Mouse (Mus musculus): ENCODE results near the gene Rbfox1.

Gene Rbfox1

DNA sequence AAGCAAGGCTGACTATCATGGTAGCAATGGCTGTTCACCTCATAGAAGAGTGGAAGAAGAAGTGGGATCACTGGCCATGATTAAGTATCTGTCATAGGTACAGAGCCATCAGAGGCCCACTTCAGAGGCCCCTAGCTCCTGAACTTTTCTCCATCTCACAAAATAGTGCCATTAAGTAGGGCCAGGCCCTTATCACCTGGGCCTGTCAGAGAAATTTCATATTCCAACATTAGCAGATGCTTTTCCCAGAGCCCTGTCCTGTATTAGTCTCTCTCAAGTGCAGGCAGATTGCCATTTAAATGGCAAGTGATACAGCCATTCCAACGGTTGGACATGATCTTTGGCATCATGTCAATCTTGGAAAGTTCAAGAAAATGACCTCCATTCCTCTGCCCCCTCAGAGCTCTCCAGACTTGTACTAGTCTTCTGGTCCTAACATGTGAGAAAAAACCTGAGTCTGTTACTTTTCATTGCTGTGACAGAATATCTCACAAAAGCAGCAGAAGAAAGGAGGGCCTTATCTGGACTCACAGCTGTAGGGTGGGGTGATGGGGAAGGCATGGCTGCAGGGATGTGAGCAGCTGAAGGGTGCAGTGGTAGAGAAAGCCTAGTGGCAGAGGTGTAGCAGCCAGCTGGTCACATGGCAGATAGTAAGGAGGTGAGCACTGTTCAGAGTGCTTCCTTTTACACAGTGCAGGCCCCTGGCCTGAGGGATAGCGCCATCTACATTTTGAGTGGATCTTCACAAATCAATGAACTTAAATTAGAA is 210.6 kb downstream of the Rbfox1 start:
- DNase-seq (ENCODE audit: low spot score) = no peak

DNA sequence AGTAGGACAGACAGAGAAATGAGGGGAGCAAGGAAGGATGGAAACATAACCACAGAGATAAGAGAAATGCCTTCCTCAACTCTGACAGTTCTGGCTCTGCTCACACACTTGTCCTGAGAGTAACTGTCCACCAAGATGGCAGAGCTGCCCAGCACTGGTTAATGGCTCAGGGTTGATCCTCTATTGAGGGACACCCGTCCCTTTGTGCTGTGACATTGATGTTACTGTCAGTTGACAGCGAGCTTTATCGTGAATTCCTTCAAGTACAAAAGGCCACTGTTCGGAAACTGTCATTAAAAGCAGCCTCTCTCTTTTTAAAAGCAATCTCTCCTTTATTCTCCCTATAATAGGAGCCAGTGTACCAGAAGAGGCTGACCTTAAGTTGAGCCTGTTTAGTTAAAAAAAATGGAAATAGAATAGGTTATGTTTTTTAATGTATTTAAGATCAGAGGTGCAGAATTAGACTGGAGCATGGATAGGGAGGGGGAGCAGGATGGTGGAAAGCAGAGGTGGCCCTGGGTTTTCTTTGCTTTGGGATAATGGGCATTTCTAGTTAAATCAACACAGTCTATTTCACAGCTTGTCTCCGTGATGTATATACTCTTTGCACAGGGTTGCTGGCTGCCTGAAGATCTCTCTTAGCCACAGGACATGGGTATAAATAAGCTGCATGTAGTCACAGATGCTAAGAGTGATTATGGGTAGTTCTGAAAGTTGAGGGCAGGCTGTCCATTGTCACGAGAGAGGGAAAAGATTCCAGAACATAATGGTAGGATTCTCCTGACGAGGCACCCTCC is 212.3 kb downstream of the Rbfox1 start:
- DNase-seq (ENCODE audit: low spot score) = no peak

DNA sequence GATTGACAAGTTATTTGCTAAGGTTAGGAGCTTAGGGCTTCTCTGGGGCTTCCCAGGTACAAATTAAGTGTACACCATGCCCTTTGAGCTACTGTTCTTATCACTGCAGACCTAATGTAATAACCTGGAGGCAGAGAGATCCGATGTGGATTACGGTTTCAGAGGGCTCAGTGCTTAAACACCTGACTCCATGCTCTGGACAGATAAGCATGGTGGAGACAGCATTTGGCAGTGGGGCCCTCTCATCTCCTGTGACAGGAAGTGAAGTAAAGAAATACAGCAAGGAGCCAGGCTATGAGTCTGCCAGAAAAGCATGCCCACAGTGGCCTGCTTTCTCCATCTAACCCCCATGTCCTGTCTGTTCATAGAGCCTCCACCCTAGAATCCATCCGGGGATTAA is 213.0 kb downstream of the Rbfox1 start:
- no peak for DNase-seq (ENCODE audit: low spot score)

DNA sequence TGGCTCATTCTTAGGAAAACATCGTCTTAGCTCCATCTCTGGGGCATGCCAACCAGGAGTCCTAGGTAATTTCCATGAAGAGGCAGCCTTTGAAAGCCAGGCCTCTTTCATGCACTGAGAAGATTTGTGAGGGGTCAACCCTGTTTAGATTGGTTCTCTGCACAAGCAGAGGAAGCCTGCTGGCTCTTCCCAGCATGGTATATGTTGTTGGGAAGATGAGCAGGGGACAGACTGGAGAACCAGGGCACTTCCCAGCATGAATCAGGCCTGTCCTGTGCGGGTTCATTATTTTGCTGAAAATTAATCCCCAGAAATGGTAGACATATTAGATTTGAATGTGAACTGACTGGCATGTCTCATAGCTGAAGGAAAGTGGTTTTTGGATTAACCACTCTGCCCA is 214.4 kb downstream of the Rbfox1 start:
- no peak for DNase-seq (ENCODE audit: low spot score)

DNA sequence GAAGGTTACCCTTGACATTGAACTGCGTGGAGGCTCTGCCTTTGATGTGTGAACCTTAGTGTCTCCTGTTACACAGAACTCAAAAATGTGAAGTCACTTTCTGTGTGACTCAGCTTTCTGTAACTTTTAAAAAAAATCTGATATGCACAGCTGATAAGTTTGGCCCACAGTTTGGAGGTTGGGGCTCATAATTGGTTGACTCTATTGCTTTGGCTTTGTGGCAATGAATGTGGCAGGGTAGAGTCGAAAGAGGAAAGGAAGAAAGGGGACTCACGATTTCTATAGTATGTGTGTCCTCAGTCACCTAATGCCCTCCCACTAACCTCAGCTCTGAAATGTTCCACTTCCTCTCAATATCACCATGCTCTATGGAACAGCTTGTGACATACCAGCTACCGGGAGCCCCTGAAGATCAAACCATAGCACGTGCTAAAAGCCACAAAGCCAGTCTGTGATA is 215.3 kb downstream of the Rbfox1 start:
- no peak for DNase-seq (ENCODE audit: low spot score)

DNA sequence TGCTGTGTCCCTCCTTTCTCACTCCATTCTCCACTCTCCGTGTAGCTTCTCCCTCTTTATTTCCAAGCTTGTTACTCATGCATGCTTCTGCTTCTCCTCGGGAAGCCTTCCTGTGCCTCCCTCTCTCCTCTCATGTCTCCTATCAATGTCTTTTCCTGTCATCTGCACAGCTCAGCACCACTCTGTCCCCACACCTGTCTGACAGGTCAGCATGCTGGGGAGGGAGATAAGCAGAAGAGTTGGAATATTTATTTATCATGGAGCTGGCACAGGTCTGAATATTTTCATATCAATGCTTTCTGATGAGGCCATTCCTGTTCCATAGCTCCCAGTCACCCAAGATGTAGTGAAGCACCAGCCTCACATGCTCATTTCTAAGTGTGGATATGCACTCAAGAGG is 218.6 kb downstream of the Rbfox1 start:
- no peak for DNase-seq (ENCODE audit: low spot score)

DNA sequence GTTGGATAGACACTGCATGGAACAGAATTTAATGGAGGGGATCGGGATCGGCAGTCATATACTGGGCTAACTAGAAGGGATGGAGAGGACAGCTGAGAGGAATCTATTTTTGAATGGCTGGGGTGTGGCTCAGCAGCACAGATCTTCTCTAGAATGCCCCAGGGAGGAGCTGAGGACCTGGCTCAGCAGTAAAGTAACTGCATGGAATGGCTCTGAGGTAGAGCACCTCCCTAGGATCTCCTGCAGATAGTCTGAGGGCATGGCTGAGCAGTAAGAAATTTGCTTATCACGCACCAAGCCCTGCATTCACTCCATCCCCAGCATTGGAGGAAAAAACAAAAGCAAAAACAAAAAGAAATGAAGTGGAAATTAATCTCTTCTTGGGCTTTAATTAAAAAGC is 225.0 kb downstream of the Rbfox1 start:
- no peak for DNase-seq (ENCODE audit: low spot score)

DNA sequence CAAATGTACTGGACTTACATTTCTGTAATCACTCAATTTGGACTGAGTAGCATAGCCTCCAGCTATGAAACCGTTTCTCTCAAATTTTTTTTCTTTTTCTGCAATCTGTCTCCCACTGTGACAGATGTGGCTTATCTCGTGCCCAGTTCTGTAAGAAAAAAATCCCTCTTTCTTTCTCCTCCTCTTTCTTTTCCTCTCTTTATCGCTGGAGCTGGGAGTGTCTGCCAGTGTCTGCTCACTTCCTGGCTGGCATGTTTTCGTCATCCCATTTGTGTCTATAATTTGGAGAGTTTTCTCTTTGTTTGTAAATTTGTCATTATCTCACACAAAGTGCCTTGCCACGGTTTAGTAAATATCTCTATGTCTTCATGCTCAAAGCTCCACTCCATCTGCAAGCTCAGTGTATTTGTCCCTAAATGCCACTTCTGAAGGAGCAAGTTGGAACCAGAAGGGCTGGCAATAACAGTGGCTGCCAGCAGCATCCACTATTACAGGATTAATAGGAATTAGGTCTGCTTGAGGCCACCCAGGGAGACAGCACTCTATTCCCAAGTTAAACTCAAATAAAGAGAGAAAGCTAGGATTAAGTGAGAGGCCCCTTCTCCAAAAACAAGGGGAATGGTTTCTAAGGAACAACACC is 228.8 kb downstream of the Rbfox1 start:
- no peak for DNase-seq (ENCODE audit: low spot score)

DNA sequence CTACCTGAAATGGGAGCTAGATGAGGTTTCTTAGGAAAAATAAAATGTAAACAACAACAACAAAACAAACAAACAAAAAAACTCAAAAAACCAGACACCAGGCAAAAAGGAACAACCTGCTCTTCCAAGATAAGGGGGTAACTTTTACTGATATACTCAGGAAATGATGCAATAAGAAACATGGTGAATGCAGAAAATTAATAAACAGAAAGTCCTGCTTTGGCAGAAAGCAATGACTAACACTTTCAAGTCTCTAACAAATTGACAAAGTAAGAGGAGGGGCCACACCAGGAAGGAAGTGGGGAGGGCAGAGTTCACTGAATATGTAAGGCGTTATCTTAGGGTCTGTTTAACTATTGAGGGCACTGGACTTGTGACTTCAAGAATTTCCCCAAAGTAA is 234.3 kb downstream of the Rbfox1 start:
- DNase-seq (ENCODE audit: low spot score) = no peak

DNA sequence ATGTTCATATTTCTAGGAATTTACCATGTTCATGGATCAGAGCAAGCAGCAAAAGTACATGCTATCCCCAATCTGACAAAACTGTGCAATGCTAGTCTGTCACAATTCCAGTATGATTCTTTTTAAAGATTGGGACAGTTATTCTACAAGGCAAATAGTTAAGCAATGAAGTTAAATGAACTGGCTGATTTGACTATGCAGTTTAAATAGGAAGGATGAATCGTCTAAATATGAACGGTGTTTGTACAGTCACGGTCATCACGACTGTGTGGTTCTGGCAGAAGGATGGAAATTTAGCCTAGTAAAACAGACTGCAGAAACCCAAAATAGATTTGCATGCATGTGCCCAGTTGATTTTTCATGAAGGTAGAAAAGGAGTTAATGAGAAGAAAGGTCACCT is 236.1 kb downstream of the Rbfox1 start:
- no peak for DNase-seq (ENCODE audit: low spot score)

DNA sequence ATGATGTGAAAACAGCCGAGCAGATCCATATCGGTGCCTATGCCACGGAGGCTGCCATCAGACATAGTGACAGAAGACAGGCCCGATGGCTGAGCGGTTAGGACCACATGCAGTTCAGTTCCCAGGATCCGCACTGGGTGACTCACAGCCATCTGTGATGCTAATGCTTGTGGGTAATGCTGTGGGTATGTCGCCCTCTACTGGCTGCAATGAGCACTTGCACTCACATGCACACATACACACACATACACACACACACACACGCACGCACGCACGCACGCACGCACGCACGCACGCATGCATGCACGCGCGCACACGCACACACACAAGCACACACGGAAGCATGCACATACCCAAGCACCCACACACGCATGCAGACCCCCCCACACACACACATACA is 237.7 kb downstream of the Rbfox1 start:
- no peak for DNase-seq (ENCODE audit: low spot score)

DNA sequence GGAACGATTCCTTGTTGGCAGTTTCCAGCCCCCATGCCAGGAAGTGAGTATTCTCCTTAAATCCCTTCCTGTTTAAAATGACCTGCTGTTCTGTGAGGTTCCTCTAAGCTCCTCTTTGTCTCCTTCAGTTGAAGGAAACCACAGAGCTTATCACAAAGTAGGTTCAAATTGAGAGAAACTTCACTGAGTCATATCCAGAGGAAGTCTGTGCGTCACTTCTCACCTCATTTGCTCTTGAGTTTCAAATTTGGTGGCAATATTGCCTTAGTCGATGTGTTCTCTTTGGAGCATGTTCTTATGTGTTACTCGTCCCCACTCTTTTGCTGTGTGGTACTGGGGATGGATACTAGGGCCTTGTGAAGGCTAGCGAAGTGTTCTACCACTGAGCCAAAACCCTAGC is 243.2 kb downstream of the Rbfox1 start:
- no peak for DNase-seq (ENCODE audit: low spot score)

DNA sequence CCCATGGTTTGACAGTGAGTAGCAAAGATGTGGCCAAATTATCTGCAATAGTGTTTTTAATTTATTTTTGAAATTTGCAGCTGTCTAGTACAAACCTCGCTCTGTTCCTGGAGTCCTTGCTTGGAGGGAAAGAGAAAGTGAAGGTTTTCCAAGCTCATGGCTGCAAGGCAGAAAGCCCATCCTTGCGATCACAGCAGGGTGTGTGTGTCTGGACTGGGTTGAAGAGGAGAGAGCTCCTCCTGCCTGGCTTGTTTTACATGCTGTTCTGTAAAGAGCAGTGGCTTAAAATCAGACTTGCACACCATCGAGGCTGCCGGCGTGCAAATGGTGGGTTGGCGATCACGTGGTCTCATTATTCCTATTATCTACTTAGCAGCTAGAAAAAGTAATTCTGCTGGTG is 249.9 kb downstream of the Rbfox1 start:
- DNase-seq (ENCODE audit: low spot score) = no peak

DNA sequence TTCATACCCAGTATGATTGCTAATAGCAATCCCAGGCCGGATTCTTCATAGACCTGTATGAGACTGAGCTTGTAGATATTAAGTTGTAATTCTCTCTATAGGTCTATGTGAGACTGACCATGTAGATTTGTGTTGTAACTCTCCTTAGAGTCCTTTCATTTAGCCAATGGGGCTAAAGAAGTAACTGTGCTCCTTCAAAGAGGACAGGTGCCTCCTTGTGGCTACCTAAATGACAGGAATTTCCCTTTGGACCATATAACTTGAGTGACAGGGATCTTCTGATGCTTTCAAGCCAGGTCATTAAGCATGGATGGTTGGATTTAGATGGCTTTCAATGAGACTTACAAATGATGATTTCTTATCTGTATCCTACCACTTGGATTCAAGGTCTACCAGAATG is 254.3 kb downstream of the Rbfox1 start:
- no peak for DNase-seq (ENCODE audit: low spot score)

DNA sequence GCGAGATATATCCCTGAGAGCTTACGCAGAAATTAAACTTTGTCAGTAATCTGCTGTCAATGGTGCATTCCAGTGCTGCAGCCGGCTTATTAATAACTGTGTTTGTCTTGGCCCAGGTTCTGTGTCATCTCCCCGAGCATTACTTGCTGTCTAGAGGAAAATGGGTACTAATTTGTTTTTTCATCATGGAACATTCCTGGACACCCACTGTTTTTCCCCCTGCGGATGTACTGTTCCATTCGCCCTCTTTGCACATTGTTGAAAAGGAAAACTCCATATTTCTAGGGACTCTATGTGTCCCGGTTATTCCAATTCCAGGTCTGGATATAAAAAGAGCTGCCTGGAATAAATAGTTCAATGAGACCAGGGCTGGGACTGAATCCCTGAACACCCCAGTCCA is 262.8 kb downstream of the Rbfox1 start:
- no peak for DNase-seq (ENCODE audit: low spot score)

DNA sequence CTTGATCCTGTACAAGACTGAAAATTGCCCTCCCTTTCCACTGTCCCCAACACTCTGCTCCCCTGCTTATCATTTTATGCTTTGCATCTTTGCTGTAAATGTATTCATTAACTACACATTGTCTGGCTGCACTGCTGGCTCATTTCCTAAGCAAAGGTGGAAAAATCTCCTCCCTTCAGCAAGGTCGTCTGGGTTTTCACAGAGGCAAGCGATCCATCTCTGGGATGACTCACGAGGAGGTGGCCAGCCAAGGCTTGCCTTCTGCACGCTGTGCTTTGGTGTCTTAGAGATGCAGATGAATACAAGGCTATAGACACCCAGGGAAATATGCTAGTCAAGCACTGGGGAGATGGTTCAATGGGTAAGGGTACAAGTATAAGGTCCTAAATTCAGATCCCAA is 264.2 kb downstream of the Rbfox1 start:
- DNase-seq (ENCODE audit: low spot score) = no peak

DNA sequence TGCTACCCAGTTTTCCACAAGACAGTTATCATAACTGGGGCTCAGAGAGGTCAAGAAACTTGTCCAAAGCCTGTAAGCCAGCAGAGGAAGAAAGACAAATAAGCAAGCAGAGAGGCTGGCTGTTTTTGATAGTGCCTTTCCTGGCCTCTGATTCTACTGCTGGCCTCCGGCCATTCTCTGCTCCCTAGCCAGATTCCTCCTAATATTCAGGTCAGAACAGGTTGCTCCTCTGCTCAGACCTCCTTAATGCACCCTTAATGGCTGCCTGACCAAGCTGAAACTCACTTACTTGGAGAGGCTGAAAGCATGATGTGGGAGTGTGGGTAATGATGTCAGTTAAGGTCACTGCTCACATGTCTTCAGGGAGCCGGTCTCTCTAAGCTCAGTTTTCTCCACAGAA is 270.4 kb downstream of the Rbfox1 start:
- no peak for DNase-seq (ENCODE audit: low spot score)

DNA sequence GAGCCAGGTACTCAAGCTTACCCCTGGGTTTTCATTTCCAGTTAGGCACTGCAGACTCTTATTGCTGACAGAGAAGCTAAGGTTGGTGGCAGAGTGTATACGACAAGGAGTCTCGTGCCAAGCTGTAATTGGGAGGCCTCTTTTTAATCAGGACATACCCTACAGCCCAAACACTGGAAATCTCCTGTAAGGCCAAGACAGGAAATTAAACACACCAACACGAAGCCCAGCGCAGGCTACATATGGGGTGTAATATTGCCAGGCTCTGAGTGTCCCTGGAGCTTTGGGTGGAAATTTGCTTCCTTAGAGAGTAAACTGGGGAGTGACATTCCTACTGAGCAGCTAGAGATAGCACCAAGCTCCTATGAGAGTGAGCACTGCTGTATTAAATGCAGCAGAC is 279.3 kb downstream of the Rbfox1 start:
- no peak for DNase-seq (ENCODE audit: low spot score)

DNA sequence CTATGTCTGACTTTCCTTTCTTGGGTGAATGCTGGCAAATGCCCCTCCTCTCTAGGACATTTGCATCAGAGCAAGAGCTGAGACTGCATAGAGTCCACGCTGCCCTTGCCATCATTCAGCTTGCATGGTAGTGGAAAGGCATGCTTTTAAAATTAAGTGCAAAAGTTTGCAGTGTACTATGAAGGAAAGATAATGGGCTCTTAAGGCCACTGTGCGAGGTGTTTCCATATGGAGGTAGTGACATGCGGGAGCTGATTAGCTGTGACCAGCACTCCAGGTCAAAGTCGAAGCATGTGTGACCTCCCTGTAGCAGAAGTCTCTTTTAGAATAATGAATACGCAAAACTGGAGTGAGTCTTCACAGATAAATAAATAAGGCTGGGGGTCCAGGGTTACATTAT is 284.2 kb downstream of the Rbfox1 start:
- DNase-seq (ENCODE audit: low spot score) = no peak

DNA sequence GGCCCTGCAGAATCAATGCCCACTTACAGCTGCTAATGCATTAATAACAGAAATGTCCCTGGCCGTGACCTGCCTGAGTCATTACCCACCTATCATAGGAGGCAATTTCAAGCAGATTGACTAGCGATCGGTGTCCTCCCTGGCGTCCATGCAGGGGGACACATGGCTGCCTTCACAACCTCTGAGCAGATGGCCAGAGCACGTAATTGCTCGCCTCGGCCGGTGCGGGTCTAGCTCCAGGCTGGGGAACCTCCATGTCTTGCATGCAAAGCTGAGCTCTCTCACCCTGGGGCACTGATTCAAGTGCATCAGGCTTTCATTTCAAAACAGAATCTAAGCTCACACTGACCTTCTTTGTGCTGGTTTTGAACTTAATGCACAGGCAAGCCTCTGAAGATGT is 295.7 kb downstream of the Rbfox1 start:
- DNase-seq (ENCODE audit: low spot score) = no peak

DNA sequence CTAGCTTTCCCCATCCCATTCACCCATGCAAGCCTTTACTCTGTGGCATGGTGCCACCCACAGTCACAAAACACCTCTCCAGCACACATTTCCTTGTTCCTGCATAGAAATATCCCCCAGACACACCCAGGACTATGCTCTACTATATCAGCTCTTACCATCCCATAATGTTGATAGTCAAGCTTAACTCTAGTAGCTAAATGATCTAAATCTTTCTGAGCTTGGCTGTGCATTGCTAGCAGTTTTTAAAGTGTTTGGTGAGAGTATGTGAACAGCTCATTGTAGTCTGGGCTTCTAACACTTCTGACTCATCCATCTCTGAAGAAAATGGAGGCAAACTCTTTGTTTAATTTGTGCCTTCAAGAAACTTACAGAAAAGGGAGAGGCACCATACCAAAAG is 297.2 kb downstream of the Rbfox1 start:
- no peak for DNase-seq (ENCODE audit: low spot score)

DNA sequence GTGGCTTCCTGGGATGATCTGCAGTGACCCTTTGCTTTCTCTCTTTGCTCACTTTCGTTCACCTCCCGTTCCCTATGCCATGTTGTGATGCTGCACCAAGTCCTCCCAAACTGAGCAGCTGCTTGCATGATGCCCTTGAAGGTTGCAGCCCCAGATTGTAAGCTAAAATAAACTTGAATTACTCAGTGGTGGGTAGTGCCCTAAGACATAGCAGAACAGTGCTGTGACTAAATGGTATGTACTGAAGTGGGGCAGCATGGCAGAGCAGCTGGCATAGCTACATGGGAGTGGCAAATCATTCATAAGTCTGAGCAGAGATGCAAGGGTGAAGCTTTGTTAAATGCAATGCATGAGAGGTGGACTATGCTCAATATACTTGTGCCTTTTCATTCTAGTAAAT is 307.2 kb downstream of the Rbfox1 start:
- DNase-seq (ENCODE audit: low spot score) = no peak

DNA sequence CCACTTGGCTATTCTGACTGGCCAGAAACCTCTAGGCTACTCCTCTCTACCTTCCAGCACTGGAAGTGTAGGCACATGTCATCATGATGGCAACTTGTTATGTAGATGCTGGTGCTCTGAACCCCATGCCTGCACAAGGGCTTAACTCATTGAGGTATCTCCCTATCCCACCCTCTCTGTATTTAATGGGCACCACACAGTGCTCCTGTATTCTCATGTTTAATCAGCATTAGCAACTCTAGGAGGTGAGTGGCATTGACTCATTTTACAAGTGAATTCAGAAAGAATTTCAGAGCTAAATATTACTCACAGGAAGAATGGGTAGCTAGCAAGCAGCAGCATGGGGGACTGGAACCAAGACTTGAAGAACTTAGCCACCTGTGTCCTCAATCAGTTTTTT is 321.3 kb downstream of the Rbfox1 start:
- DNase-seq (ENCODE audit: low spot score) = no peak
